Mouse (Mus musculus) embryonic facial prominence, embryonic 12.5 days (tissue): ENCODE results near the gene Pou6f1. TPM values are rescaled to one million over a fixed set of nuclear protein-coding genes. Genes with fewer than 3 reads are reported as not detected.
A peak's percentile ranks its signal among the peaks of the same experiment; 100 is the strongest.
"Not testable (repeated sequence)": the region's sequence is repeated elsewhere in the genome, so short reads cannot be mapped to it uniquely, and the experiment has no call there.

Experiments
- ATAC-seq: fragments of 200-750 bp; cut with Nextera tagmentation; 2 replicates; pipeline ENCODE4 v1.8.0; 2017; ENCODE audit not compliant: insufficient number of reproducible peaks, insufficient read depth, low FRiP score, low TSS enrichment
- H3K27ac ChIP-seq: fragments of 300-500 bp; sonication (generic); 2 replicates; pipeline ENCODE4 v1.5.1; 2016; ENCODE audit warnings: mild to moderate bottlenecking
- H3K27me3 ChIP-seq: fragments of 300-500 bp; sonication (generic); 2 replicates; pipeline ENCODE4 v1.6.1; 2016; ENCODE audit warnings: mild to moderate bottlenecking, moderate library complexity
- H3K36me3 ChIP-seq: fragments of 300-500 bp; sonication (generic); 2 replicates; pipeline ENCODE4 v1.6.1; 2016; ENCODE audit warnings: mild to moderate bottlenecking
- H3K4me1 ChIP-seq: fragments of 300-500 bp; sonication (generic); 2 replicates; pipeline ENCODE4 v1.6.1; 2016
- H3K4me2 ChIP-seq: fragments of 300-500 bp; sonication (generic); replicated peaks from 2 replicates; pipeline ENCODE4 v1.6.1; 2016; ENCODE audit warnings: mild to moderate bottlenecking, moderate library complexity
- H3K4me3 ChIP-seq: fragments of 300-500 bp; sonication (generic); 2 replicates; pipeline ENCODE4 v1.5.1; 2016; ENCODE audit warnings: mild to moderate bottlenecking
- H3K9ac ChIP-seq: fragments of 300-500 bp; sonication (generic); 2 replicates; pipeline ENCODE4 v1.6.1; 2016; ENCODE audit warnings: mild to moderate bottlenecking, moderate library complexity
- H3K9me3 ChIP-seq: fragments of 300-500 bp; sonication (generic); 2 replicates; pipeline ENCODE4 v1.6.1; 2016; ENCODE audit warnings: mild to moderate bottlenecking, moderate library complexity
- WGBS: fragments of 180-500 bp; shearing (Covaris S2); methylation state at CpG from one replicate; pipeline ENCODE4 v1.1.7; 2016; 5-methylcytosine and 5-hydroxymethylcytosine counted together
- polyA plus RNA-seq: library from polyadenylated mRNA; unstranded; fragments of >200 nt; fragmentation: Nextera tagmentation; extraction: Ambion mirVana; gene quantifications from 2 replicates; pipeline ENCODE4 v1.2.1, GENCODE M21; 2016

The Pou6f1 gene
- polyA plus RNA-seq, 1 experiment from 2014 or later, result 9.0 TPM

DNA sequence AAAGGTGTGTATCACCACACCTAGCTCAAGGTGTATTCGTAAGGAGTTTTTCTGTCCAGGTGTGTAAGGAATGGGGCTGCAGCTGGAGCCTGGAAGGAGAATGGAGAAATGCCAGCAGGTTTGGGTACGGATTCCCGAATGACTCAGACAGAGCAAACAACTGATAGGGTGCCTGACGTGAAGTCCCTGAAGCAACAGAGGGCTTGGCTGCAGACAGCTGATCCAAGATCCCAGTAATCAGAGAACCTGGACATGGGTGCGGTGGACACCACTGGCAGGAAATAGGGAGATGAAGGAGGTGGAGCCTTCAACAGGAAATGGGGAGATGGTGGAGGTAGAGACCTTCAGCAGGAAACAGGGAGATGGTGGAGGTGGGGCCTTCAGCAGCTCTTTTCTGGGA is 32.5 kb upstream of the Pou6f1 start:
- peaks cover 14% of the 10 kb centered on the region for H3K4me1 ChIP-seq
- H3K4me2 ChIP-seq, result no peak overlapping the region
- WGBS, result 94% methylated on average over 5 of the region's 5 CpGs
- no peak overlapping the region for H3K27ac ChIP-seq
- H3K9me3 ChIP-seq, result no peaks in the 10 kb centered on the region
- no peak overlapping the region for H3K4me3 ChIP-seq
- no peak overlapping the region for H3K9ac ChIP-seq
- ATAC-seq, result no peak
- no peaks in the 10 kb centered on the region for H3K36me3 ChIP-seq
- H3K27me3 ChIP-seq, result peaks cover 39% of the 10 kb centered on the region

DNA sequence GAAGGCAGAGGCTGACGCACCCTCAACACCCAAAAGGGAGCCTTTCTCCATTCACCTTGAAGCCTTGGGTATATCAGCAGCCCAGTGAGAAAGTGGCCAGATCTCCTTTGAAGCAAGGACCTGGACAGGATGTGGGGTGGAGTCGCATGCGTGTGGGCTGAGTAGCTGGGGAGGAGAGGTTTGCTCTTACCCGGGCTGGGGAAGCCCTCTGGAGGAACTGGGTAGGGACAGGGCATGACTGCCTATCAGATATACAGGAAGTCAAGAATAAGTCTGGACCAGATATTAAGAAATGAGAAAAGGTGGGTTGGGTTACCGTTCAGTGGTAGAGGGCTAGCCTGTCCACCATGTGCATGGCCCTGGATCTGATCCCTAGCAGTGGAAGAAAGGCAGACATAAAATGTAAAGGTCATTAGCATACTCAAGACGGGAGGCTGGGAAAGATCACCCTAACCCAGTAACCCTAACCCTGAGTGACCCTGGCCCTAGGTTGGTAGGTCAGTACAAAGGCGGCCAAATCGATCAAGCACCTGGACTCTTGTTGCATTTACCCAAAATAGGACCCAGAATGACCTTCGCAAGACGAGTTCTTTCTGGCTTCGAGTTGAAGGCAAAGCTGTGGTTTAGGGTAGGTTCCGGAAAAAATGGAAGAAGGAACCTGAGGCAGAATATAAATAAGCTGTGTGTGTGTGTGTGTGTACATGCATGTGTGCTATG is 31.8 kb upstream of the Pou6f1 start:
- peaks cover 7% of the 10 kb centered on the region for H3K4me1 ChIP-seq
- no peak overlapping the region for H3K4me3 ChIP-seq
- no peak overlapping the region for H3K9ac ChIP-seq
- WGBS, result 83% methylated on average over 12 of the region's 12 CpGs
- ATAC-seq, result no peak
- no peaks in the 10 kb centered on the region for H3K9me3 ChIP-seq
- H3K27me3 ChIP-seq, result peaks cover 32% of the 10 kb centered on the region
- no peaks in the 10 kb centered on the region for H3K36me3 ChIP-seq
- H3K27ac ChIP-seq, result no peak overlapping the region
- no peak overlapping the region for H3K4me2 ChIP-seq

DNA sequence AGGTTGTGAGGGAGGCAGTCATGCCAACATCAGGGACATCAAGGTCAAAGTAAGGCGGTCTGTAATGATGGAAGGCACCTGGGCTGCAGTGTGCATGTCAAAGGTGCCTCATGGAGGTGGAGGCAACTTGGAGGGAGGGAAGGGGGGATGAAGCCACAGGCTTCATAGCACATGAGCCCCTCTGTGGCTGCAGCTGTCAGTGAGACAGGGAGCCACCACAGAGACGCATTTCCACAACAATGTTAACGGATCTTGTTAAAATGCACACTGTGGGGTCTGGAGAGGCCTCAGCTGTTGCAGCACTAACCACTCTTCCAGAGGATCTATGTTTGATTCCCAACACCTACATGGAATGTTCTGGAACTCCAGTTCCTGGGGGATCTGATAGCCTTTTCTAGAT is 30.3 kb upstream of the Pou6f1 start:
- Histone ChIP-seq H3K4me3 (no peak overlapping the region), H3K9ac (no peak overlapping the region), H3K27ac (no peak overlapping the region), H3K27me3 (peaks cover 17% of the 10 kb centered on the region), H3K4me2 (no peak overlapping the region), H3K36me3 (no peaks in the 10 kb centered on the region), H3K4me1 (no peaks in the 10 kb centered on the region; the same call in 1 of the 2 replicates), H3K9me3 (no peaks in the 10 kb centered on the region)
- ATAC-seq, result no peak
- WGBS, result 66% methylated on average over 3 of the region's 3 CpGs

DNA sequence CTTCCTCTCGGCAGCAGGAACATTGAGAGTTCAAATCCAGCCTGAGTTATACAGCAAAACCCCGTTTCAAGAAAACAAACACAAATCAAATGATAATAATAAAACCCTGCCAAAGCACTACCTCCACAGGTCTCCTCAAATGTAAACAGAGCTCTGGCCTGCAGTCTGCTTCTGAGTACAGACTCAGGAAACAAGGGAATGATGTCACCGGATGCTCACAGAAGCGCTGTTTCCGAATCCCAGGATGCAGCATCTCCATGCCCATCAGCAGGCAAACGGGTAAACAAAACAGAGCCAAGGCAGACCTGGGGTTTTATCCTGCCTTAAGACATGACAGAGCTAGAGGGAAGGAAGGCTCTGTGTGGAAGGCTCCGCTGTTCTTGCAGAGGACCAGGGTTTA is 29.0 kb upstream of the Pou6f1 start:
- Histone ChIP-seq H3K27ac (no peak overlapping the region), H3K36me3 (no peaks in the 10 kb centered on the region), H3K4me3 (no peak overlapping the region), H3K9ac (no peak overlapping the region), H3K4me2 (no peak overlapping the region), H3K4me1 (no peaks in the 10 kb centered on the region; the same call in 1 of the 2 replicates), H3K9me3 (no peaks in the 10 kb centered on the region), H3K27me3 (0 out of 2 replicates have a peak, but pooled peaks cover 7% of the 10 kb centered on the region)
- ATAC-seq, result no peak
- 27% methylated on average over 7 of the region's 7 CpGs for WGBS

DNA sequence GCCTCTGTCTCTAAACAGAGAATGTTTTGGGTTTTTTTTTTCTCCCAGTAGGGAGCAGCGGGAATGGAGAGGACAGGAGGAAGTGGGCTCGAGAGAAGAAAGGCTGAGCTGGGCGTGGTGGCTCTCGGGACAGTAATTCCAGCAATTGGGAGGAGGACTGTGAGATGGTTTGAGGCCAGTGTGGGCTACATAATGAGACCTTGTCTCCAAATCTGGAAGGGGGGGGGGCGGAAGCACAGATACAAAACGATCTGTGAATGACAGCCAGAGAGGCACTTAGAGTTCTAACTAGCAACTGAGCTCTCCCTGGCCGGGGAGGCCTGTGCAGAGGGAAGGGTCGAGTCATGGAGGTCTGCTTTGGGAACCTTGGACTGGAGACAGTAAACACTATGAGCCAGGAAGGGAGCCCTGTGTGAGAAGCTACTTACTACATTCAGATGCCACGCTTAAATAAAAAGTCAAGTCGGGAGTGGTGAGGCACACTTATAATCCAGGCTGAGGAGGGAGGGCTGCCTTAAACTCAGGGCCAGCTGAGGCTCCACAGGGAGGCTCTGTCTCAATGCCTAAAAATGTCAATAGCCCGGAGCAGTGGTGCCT is 28.1 kb upstream of the Pou6f1 start:
- H3K4me2 ChIP-seq, result no peak overlapping the region

DNA sequence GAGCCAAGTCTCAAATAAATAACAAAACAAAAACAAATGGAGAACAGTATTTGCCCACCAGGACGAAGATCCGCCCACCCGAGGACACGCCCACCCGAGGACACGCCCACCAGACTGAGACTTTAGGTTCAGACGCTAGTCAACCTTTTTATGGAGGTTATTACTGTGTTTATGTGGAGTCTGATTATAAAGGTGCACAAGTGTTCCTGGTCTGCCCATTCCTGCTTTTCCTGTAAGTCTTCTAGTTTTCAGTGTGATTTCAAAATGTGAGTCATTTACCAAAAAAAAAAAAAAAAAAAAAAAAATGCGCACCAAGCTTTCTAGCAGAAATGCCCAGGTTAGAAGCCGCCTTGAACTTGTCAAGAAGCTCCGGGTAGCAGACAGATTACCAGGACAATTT is 27.5 kb upstream of the Pou6f1 start:
- ATAC-seq, result no peak
- Histone ChIP-seq H3K36me3 (no peaks in the 10 kb centered on the region), H3K4me2 (no peak overlapping the region), H3K27ac (no peak overlapping the region), H3K9me3 (no peaks in the 10 kb centered on the region), H3K4me1 (no peaks in the 10 kb centered on the region; the same call in 1 of the 2 replicates), H3K9ac (no peak overlapping the region), H3K4me3 (no peak overlapping the region), H3K27me3 (no peaks in the 10 kb centered on the region)
- 19% methylated on average over 10 of the region's 10 CpGs for WGBS

More for the DNA sequence above, 28.1 kb upstream of the Pou6f1 start:
- Histone ChIP-seq H3K36me3 (no peaks in the 10 kb centered on the region), H3K9ac (no peak overlapping the region), H3K4me1 (no peaks in the 10 kb centered on the region; the same call in 1 of the 2 replicates), H3K9me3 (no peaks in the 10 kb centered on the region), H3K4me3 (no peak overlapping the region), H3K27ac (0 out of 2 replicates have a peak overlapping the region, but pooled peaks have one; percentile 38), H3K27me3 (0 out of 2 replicates have a peak, but pooled peaks cover 1% of the 10 kb centered on the region)
- 3% methylated on average over 11 of the region's 11 CpGs for WGBS
- no peak for ATAC-seq

DNA sequence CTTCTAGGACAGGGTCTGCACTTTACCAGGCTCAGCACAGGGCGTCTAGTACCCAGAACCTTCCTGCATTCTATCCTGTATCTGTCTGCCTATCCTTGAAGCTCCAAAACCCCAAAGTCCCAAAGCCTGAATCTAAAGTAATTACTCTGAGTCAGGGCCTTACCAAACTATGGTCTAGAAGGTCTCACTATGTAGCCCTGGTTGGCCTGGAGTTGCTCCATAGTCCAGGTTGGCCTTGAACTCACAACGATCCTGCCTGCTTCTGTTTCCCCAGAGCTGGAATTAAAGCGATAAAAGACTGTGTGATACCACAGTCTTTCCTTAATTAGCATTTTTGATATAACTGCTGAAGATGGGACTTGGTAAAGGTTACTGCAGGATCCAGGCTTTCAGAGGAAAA is 24.7 kb upstream of the Pou6f1 start:
- no peak overlapping the region for H3K9ac ChIP-seq
- no peaks in the 10 kb centered on the region for H3K9me3 ChIP-seq
- no peak overlapping the region for H3K27ac ChIP-seq
- H3K4me3 ChIP-seq, result no peak overlapping the region
- no peaks in the 10 kb centered on the region; the same call in 1 of the 2 replicates for H3K4me1 ChIP-seq
- WGBS, result 90% methylated on average over 3 of the region's 3 CpGs
- no peaks in the 10 kb centered on the region for H3K27me3 ChIP-seq
- H3K36me3 ChIP-seq, result peaks cover 11% of the 10 kb centered on the region
- H3K4me2 ChIP-seq, result no peak overlapping the region
- no peak for ATAC-seq

DNA sequence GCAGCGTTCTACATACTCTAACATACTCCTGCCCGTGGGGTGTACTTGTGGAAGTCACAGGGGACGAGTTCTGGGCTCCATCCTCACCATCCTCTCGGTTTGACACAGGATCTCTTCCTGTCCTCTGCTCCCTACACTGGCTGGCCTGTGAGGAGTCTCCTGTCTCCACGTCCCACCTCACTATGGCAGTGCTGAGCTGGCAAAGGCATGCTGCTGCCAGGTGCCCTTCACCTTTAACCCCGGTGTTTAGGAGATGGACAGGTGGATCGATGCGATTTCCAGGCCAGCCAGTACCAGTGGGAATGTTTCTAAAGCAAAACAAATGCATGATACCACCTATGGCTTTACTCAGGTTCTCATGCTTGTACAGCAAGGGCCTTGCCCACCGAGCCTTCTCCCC is 24.0 kb upstream of the Pou6f1 start:
- WGBS, result 86% methylated on average over 9 of the region's 9 CpGs
- Histone ChIP-seq H3K4me3 (no peak overlapping the region), H3K4me2 (no peak overlapping the region), H3K36me3 (peaks cover 18% of the 10 kb centered on the region), H3K9ac (no peak overlapping the region), H3K4me1 (no peaks in the 10 kb centered on the region; the same call in 1 of the 2 replicates), H3K9me3 (no peaks in the 10 kb centered on the region), H3K27ac (no peak overlapping the region), H3K27me3 (no peaks in the 10 kb centered on the region)
- ATAC-seq, result no peak

DNA sequence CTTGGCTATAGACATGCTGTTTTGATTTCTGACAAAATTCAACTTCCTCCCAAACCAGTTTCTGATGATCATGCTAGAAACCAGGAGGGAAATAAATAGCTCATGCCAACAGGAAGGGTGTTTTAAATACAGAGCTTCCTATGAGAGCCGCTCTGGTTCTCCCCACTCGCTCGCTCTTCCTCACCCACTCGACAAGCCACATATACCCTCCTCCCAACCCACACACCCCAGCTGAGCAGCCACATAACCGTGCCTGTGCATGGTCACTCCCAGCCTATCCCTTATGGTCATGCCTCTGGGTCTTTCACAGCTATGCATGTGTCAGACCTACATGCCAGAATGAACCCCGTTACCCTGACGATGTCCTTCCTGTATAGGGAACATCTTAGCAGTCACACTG is 22.4 kb upstream of the Pou6f1 start:
- 87% methylated on average over 7 of the region's 7 CpGs for WGBS
- Histone ChIP-seq H3K4me1 (no peaks in the 10 kb centered on the region), H3K9ac (no peak overlapping the region), H3K27me3 (no peaks in the 10 kb centered on the region), H3K4me2 (no peak overlapping the region), H3K36me3 (peaks cover 32% of the 10 kb centered on the region), H3K4me3 (no peak overlapping the region), H3K27ac (no peak overlapping the region), H3K9me3 (no peaks in the 10 kb centered on the region)
- ATAC-seq, result no peak

DNA sequence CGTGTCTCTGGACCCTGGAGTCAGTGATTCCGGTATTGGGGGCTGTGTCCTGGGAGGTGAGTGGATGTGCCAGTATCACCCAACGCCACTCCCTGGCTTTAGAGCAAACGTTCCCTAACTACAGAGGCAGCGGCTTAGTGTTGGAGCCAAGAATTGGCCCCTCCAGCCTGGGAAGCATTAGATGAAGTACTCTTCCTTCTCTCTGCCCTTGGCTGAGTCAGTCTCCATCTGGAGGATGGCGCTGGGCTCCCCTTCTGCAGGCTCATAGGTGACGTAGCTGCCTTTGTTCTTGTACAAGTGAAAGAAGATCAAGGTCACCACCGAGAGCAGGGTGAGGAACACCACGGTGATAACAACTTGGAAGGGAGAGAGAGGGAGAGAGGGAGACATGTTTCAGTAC is 21.9 kb upstream of the Pou6f1 start:
- not testable (repeated sequence) for H3K4me3 ChIP-seq, H3K9me3 ChIP-seq, H3K27me3 ChIP-seq, H3K9ac ChIP-seq, H3K4me1 ChIP-seq, H3K27ac ChIP-seq, H3K4me2 ChIP-seq, ATAC-seq
- H3K36me3 ChIP-seq, result peaks cover 32% of the 10 kb centered on the region
- 79% methylated on average over 9 of the region's 9 CpGs for WGBS

DNA sequence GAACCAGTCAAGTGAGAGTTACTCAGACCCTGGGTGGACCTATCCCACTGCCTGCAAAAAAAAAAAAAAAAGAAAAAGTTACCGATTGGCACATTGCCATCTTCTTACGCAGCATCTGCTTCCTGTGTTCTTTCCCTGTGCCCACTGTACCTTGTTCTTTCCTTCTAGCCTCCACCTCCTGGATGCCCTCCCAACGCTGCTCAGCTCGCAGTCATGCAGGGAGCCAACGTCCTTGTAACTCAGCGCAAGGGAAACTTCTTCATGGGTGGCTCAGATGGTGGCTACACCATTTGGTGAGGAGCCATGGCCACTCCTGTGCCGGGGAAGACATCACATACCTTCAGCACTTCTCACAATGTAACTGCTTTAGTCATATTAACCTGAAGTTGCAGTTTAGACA is 19.4 kb upstream of the Pou6f1 start:
- Histone ChIP-seq H3K4me1 (peaks cover 11% of the 10 kb centered on the region; the same call in 1 of the 2 replicates), H3K9ac (no peak overlapping the region), H3K4me3 (no peak overlapping the region), H3K9me3 (no peaks in the 10 kb centered on the region), H3K27ac (no peak overlapping the region), H3K4me2 (no peak overlapping the region), H3K36me3 (peaks cover 32% of the 10 kb centered on the region), H3K27me3 (no peaks in the 10 kb centered on the region)
- 87% methylated on average over 7 of the region's 7 CpGs for WGBS
- ATAC-seq, result no peak

DNA sequence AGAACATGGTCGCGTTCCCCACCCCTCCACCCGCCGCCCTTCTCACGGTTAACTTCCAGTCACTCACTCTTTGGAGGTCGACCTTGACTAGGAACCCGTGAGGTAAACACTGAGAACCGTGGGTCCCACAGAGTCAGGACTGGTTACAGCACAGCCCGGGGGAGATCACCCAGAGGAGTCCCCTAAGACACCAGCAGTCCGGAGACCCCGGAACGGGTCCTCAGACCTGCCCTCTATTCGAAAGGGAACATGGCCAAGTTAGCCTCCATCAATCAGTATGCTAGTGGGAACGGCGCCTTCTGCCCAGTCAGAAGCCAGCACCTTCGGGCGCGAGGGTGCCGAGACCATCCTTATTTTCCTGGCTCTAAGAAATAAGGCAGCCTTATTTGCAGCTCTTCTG is 16.4 kb upstream of the Pou6f1 start:
- H3K9me3 ChIP-seq, result no peaks in the 10 kb centered on the region
- H3K27ac ChIP-seq, result peak overlapping the region; percentile 94
- H3K4me3 ChIP-seq, result peak overlapping the region; percentile 90
- peaks cover 13% of the 10 kb centered on the region; the same call in 1 of the 2 replicates for H3K4me1 ChIP-seq
- no peaks in the 10 kb centered on the region for H3K27me3 ChIP-seq
- WGBS, result under 1% methylated on average over 19 of the region's 19 CpGs
- peak; percentile 23; the same call in 1 of the 2 replicates for ATAC-seq
- peaks cover 32% of the 10 kb centered on the region for H3K36me3 ChIP-seq
- peak overlapping the region; percentile 81 for H3K4me2 ChIP-seq
- H3K9ac ChIP-seq, result peak overlapping the region; percentile 84
